Mouse (Mus musculus): ENCODE measurements around the gene Fpgt. TPM values are rescaled to one million over a fixed set of nuclear protein-coding genes. Genes with fewer than 3 reads are reported as not detected.

Fpgt gene
- polyA plus RNA-seq, 1 experiment = 29.2 TPM

DNA sequence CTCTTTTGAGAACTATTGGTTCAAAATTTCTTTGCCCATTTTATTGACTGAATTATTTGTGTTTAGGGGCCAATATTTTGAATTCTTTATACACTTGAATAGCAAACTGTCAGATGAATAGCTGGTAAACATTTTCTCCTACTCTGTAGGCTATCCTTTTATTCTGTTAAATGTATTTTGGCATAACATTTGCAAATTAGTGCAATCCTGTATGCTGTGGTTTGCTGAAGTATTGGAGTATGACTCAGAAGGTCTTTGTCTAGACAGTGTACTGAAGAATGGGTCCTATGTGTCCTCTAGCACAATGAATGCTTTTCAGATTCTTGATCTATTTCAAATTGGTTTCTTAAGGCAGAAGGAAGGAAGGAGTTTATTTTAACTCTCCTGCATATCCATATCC, 35.6 kb downstream of the Fpgt start:
- H3K27ac ChIP-seq (ENCODE audit: insufficient read depth, low read length) = no peak overlapping the region
- H3K4me1 ChIP-seq (ENCODE audit: control insufficient read depth, insufficient read depth, low read length) = peaks cover 1% of the 10 kb centered on the region; the same call in 1 of the 2 replicates
- TF ChIP-seq POLR2A (IDR thresholded peaks at IDR 0.05; ENCODE audit: extremely low read depth, insufficient read depth, low read length) = no peak
- no peak for TF ChIP-seq CTCF (IDR thresholded peaks at IDR 0.05; ENCODE audit: extremely low read depth, insufficient read depth, low read length)
- H3K4me3 ChIP-seq (ENCODE audit: insufficient read depth, low read length) = no peak overlapping the region

DNA sequence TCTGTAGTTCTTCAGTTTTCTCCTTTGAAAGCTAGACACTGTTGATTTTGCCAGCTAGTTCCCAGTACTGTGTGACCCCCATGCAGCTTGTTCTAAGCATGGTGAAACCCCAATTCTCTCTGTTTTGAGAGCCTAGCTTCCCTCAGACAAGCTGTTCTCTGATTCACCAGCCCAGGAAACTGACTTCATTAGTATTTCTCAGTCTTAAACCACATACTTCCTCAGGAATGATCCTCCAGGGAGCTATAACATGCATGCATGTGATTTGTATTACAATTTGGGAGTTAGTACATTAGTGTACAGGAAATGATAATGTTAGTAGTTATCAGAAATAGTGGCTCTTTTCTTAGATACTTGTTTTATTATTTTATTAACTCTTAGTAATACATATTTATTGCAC, 36.6 kb downstream of the Fpgt start:
- Histone ChIP-seq H3K4me1 (ENCODE audit: control insufficient read depth, insufficient read depth, low read length) (peaks cover 1% of the 10 kb centered on the region; the same call in 1 of the 2 replicates), H3K4me3 (ENCODE audit: insufficient read depth, low read length) (no peak overlapping the region), H3K27ac (ENCODE audit: insufficient read depth, low read length) (no peak overlapping the region)
- TF ChIP-seq CTCF (IDR thresholded peaks at IDR 0.05; ENCODE audit: extremely low read depth, insufficient read depth, low read length) = no peak
- no peak for TF ChIP-seq POLR2A (IDR thresholded peaks at IDR 0.05; ENCODE audit: extremely low read depth, insufficient read depth, low read length)

DNA sequence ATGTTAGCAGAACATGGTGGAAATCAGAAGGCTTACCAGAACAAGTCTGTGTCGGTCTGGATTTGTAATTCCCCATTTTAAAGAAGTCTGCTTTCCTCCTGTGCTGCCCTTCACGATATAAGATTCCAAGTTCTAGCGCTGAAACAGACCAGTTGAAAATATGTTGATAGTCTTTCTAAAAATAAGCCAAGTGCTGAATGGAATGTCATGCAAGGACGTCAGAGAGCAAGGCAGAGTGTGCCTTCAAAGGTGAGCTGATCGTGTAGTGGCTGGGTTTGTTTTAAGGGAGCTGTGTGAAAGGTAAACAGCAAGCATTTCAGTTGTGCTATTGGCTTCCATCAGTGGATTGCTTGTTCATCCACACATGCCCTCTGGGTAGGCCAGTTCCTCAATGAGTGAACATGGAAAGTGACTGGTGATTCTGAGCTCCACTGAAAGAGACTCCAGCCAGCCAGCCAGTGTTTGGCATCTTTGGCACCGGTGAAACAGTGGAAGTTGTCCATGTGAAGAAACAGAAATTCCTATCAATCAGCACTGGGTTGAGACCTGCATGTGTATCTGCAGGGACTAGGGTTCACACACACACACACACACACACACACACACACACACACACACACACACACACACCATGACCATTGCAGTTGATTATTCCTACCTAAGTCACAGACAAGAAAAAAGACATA, 37.8 kb downstream of the Fpgt start, which contains the start of gene Tnni3k:
TSS of gene Tnni3k (minus strand) at position 177 of the 686 bp plus-strand sequence.
- TF ChIP-seq CTCF (IDR thresholded peaks at IDR 0.05; ENCODE audit: extremely low read depth, insufficient read depth, low read length) (no peak), POLR2A (IDR thresholded peaks at IDR 0.05; ENCODE audit: extremely low read depth, insufficient read depth, low read length) (no peak)
- Histone ChIP-seq H3K4me1 (ENCODE audit: control insufficient read depth, insufficient read depth, low read length) (peaks cover 1% of the 10 kb centered on the region; the same call in 1 of the 2 replicates), H3K27ac (ENCODE audit: insufficient read depth, low read length) (no peak within 1 kb of the TSS), H3K4me3 (ENCODE audit: insufficient read depth, low read length) (no peak within 1 kb of the TSS)

DNA sequence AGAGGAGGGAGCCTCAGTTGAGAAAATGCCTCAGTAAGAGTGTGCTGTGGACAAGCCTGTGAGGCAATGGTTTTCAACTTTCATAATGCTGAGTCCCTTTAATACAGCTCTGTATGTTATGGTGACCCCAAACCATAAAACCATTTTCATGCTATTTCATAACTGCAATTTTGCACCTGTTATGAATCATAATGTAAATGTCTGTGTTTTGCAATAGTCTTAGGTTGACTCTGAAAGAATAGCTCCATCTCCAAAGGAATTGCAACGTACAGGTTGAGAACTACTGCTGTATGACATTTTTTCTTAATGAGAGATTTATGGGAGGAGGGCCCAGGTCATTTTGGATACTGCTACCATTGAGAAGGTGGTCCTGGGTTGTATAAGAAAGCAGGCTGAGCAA, 40.0 kb downstream of the Fpgt start:
- H3K4me1 ChIP-seq (ENCODE audit: control insufficient read depth, insufficient read depth, low read length) = peaks cover 1% of the 10 kb centered on the region; the same call in 1 of the 2 replicates
- TF ChIP-seq POLR2A (IDR thresholded peaks at IDR 0.05; ENCODE audit: extremely low read depth, insufficient read depth, low read length) = no peak
- no peak for TF ChIP-seq CTCF (IDR thresholded peaks at IDR 0.05; ENCODE audit: extremely low read depth, insufficient read depth, low read length)
- H3K27ac ChIP-seq (ENCODE audit: insufficient read depth, low read length) = no peak overlapping the region
- H3K4me3 ChIP-seq (ENCODE audit: insufficient read depth, low read length) = no peak overlapping the region

- no peak overlapping the region for H3K4me3 ChIP-seq (ENCODE audit: insufficient read depth, low read length)
- H3K27ac ChIP-seq (ENCODE audit: insufficient read depth, low read length) = no peak overlapping the region
- peaks cover 1% of the 10 kb centered on the region; the same call in 1 of the 2 replicates for H3K4me1 ChIP-seq (ENCODE audit: control insufficient read depth, insufficient read depth, low read length)
- TF ChIP-seq POLR2A (IDR thresholded peaks at IDR 0.05; ENCODE audit: extremely low read depth, insufficient read depth, low read length) (no peak), CTCF (IDR thresholded peaks at IDR 0.05; ENCODE audit: extremely low read depth, insufficient read depth, low read length) (no peak)
Observed at GRCm38 (mm10) chr3:155052021-155052420, 41.2 kb downstream of the Fpgt start.

- Histone ChIP-seq H3K4me1 (ENCODE audit: control insufficient read depth, insufficient read depth, low read length) (no peaks in the 10 kb centered on the region), H3K27ac (ENCODE audit: insufficient read depth, low read length) (no peak overlapping the region)
Observed at GRCm38 (mm10) chr3:155039012-155039836, 54.0 kb downstream of the Fpgt start.

More at GRCm38 (mm10) chr3:155039012-155039836, 54.0 kb downstream of the Fpgt start:
- H3K4me3 ChIP-seq (ENCODE audit: insufficient read depth, low read length) = no peak overlapping the region
- TF ChIP-seq POLR2A (IDR thresholded peaks at IDR 0.05; ENCODE audit: extremely low read depth, insufficient read depth, low read length) (no peak), CTCF (IDR thresholded peaks at IDR 0.05; ENCODE audit: extremely low read depth, insufficient read depth, low read length) (no peak)

Other genes with a start within 250 kb of the Fpgt start
- gene Tnni3k, start 38.0 kb downstream of the Fpgt start, polyA plus RNA-seq (2012; rRNA removed) = 0.26 and 0.31 TPM in 2 replicates
- gene Lrriq3, start within 50 bp of the Fpgt start, polyA plus RNA-seq (2012; rRNA removed) = 0.61 and 0.71 TPM in 2 replicates

All from cortical plate, adult 2 months (tissue).